Mouse (Mus musculus): Measurements from ENCODE around the gene Npas1. TPM values are rescaled to one million over a fixed set of nuclear protein-coding genes. Genes with fewer than 3 reads are reported as not detected.

Npas1 gene
- polyA plus RNA-seq, 2 experiments, result not detected

- no peak for ATAC-seq (ENCODE audit: insufficient read depth)
- Histone ChIP-seq H3K27me3 (ENCODE audit: control insufficient read depth, insufficient read depth, low read length) (no peaks in the 10 kb centered on the region), H3K9ac (replicated peaks) (no peak overlapping the region), H3K4me2 (ENCODE audit: low read depth) (no peak overlapping the region), H3K9me3 (ENCODE audit: control insufficient read depth, low read length) (no peaks in the 10 kb centered on the region), H3K4me1 (replicated peaks; ENCODE audit: control insufficient read depth in 2 of 2, insufficient read depth in 2 of 2, low read length in 1 of 2) (peaks cover 40 to 43% of the 10 kb centered on the region in 2 experiments), H3K36me3 (replicated peaks; ENCODE audit: control insufficient read depth, insufficient read depth, low read depth) (peaks cover 23% of the 10 kb centered on the region), H3K4me3 (ENCODE audit: insufficient read depth in 1 of 2, low read depth in 2 of 2, low read length in 2 of 2) (no peak overlapping the region), H3K27ac (peak overlapping the region; percentile 87)
- no peak for DNase-seq (ENCODE audit: low read depth in 3 of 3, low spot score in 3 of 3)
- TF ChIP-seq EP300 (IDR thresholded peaks at IDR 0.05; ENCODE audit: low read depth) (no peak), CTCF (IDR thresholded peaks at IDR 0.05; ENCODE audit: low read depth) (no peak)
- WGBS (ENCODE audit: insufficient replicate concordance), result 81% methylated on average over 5 of the region's 5 CpGs
These were observed 66.4 kb downstream of the Npas1 start for GRCm38 (mm10) chr7:16411100-16411499.

GRCm38 (mm10) chr7:16406978-16407377 is 70.5 kb downstream of the Npas1 start:
- no peak for TF ChIP-seq EP300 (IDR thresholded peaks at IDR 0.05; ENCODE audit: low read depth)
- no peak for TF ChIP-seq CTCF (IDR thresholded peaks at IDR 0.05; ENCODE audit: low read depth)
- DNase-seq (ENCODE audit: low read depth in 3 of 3, low spot score in 3 of 3) (no peak), ATAC-seq (ENCODE audit: insufficient read depth) (no peak)
- Histone ChIP-seq H3K27ac (peak overlapping the region; percentile 73), H3K4me1 (replicated peaks; ENCODE audit: control insufficient read depth in 2 of 2, insufficient read depth in 2 of 2, low read length in 1 of 2) (peaks cover 52 to 56% of the 10 kb centered on the region in 2 experiments), H3K4me3 (ENCODE audit: insufficient read depth in 1 of 2, low read depth in 2 of 2, low read length in 2 of 2) (no peak overlapping the region), H3K36me3 (replicated peaks; ENCODE audit: control insufficient read depth, insufficient read depth, low read depth) (peaks cover 23% of the 10 kb centered on the region), H3K27me3 (ENCODE audit: control insufficient read depth, insufficient read depth, low read length) (no peaks in the 10 kb centered on the region), H3K4me2 (ENCODE audit: low read depth) (peak overlapping the region; percentile 98), H3K9ac (replicated peaks) (peak overlapping the region; percentile 44), H3K9me3 (ENCODE audit: control insufficient read depth, low read length) (no peaks in the 10 kb centered on the region)
- WGBS (ENCODE audit: insufficient replicate concordance), result 84% methylated on average over 3 of the region's 3 CpGs

Other genes with a start within 250 kb of the Npas1 start
- 0.47 and 0.56 TPM in 2 replicates for gene C5ar2, start 233.6 kb downstream of the Npas1 start, polyA plus RNA-seq (2012; rRNA removed)
- 0.30 and 0.33 TPM in 2 replicates for gene C5ar2, start 233.6 kb downstream of the Npas1 start, polyA plus RNA-seq (2014; fragmentation: Nextera tagmentation; extraction: Ambion mirVana)
- gene C5ar1, start 218.2 kb downstream of the Npas1 start, polyA plus RNA-seq (2012; rRNA removed), result 0.95 and 1.1 TPM in 2 replicates
- gene C5ar1, start 218.2 kb downstream of the Npas1 start, polyA plus RNA-seq (2014; fragmentation: Nextera tagmentation; extraction: Ambion mirVana), result 1.1 and 1.9 TPM in 2 replicates
- gene Inafm1, start 204.1 kb downstream of the Npas1 start, polyA plus RNA-seq (2012; rRNA removed), result 7.9 and 8.3 TPM in 2 replicates
- 3.5 and 4.0 TPM in 2 replicates for gene Inafm1, start 204.1 kb downstream of the Npas1 start, polyA plus RNA-seq (2014; fragmentation: Nextera tagmentation; extraction: Ambion mirVana)
- 15.9 and 24.7 TPM in 2 replicates for gene Ccdc9, start 190.9 kb downstream of the Npas1 start, polyA plus RNA-seq (2012; rRNA removed)
- 4.2 and 7.6 TPM in 2 replicates for gene Ccdc9, start 190.9 kb downstream of the Npas1 start, polyA plus RNA-seq (2014; fragmentation: Nextera tagmentation; extraction: Ambion mirVana)
- 3.2 and 3.8 TPM in 2 replicates for gene Bbc3, start 169.3 kb downstream of the Npas1 start, polyA plus RNA-seq (2012; rRNA removed)
- gene Bbc3, start 169.3 kb downstream of the Npas1 start, polyA plus RNA-seq (2014; fragmentation: Nextera tagmentation; extraction: Ambion mirVana), result 2.0 and 3.3 TPM in 2 replicates
- 35.0 and 55.6 TPM in 2 replicates for gene Sae1, start 89.9 kb downstream of the Npas1 start, polyA plus RNA-seq (2012; rRNA removed)
- gene Sae1, start 89.9 kb downstream of the Npas1 start, polyA plus RNA-seq (2014; fragmentation: Nextera tagmentation; extraction: Ambion mirVana), result 89.3 and 95.5 TPM in 2 replicates
- gene Zc3h4, start 76.8 kb downstream of the Npas1 start, polyA plus RNA-seq (2012; rRNA removed), result 13.7 and 15.2 TPM in 2 replicates
- 6.0 TPM in 2 replicates for gene Zc3h4, start 76.8 kb downstream of the Npas1 start, polyA plus RNA-seq (2014; fragmentation: Nextera tagmentation; extraction: Ambion mirVana)
- gene Tmem160, start 24.9 kb downstream of the Npas1 start, polyA plus RNA-seq (2012; rRNA removed), result 21.5 and 23.6 TPM in 2 replicates
- gene Tmem160, start 24.9 kb downstream of the Npas1 start, polyA plus RNA-seq (2014; fragmentation: Nextera tagmentation; extraction: Ambion mirVana), result 34.5 and 36.9 TPM in 2 replicates
- 2.1 and 2.3 TPM in 2 replicates for gene Arhgap35, start 137.3 kb upstream of the Npas1 start, polyA plus RNA-seq (2012; rRNA removed)
- 2.0 and 2.2 TPM in 2 replicates for gene Arhgap35, start 137.3 kb upstream of the Npas1 start, polyA plus RNA-seq (2014; fragmentation: Nextera tagmentation; extraction: Ambion mirVana)
- not detected in 2 replicates for gene Ceacam15, start 198.0 kb upstream of the Npas1 start, polyA plus RNA-seq (2012; rRNA removed)
- gene Ceacam15, start 198.0 kb upstream of the Npas1 start, polyA plus RNA-seq (2014; fragmentation: Nextera tagmentation; extraction: Ambion mirVana), result not detected in 2 replicates
- gene Ceacam9, start 244.2 kb upstream of the Npas1 start, polyA plus RNA-seq (2012; rRNA removed), result not detected in 2 replicates
- gene Ceacam9, start 244.2 kb upstream of the Npas1 start, polyA plus RNA-seq (2014; fragmentation: Nextera tagmentation; extraction: Ambion mirVana), result not detected in 2 replicates